Mouse (Mus musculus) ES-Bruce4 (cell line): ENCODE measurements around the gene Ajm1.

Source experiments
- CTCF ChIP-seq: IDR thresholded peaks from one replicate; pipeline ENCODE4 v1.8.1; 2011; ENCODE audit warnings: low read depth, low read length
- EP300 ChIP-seq: IDR thresholded peaks from 2 replicates; pipeline ENCODE4 v1.6.1; 2011; ENCODE audit warnings: low read depth, low read length; ENCODE audit not compliant: insufficient read depth

- no peak for TF ChIP-seq CTCF
- TF ChIP-seq EP300: no peak
These were observed 45.0 kb downstream of the Ajm1 start for GRCm38 (mm10) chr2:25536531-25536930.
